Mouse (Mus musculus): Measurements from ENCODE around the gene Btbd9.

DNA sequence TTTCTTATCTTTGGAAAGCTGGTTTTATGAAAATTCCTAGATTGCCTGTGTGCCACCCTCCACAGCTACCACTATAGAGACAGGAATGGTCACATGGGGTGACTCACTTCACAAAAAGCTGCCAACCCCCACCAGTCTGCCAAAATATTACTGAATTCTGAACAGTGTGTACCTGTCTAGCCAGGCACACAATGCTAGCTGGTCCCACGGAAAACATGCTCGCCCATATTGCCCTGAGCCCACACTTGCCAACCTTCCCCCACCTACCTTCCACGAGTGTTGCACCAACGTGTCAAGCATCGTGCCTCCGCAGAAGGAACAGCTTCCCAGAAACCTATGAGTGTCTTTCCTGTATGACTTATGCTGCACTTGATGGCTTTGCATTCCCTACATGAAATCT is 4.9 kb upstream of the Btbd9 start:
- TF ChIP-seq CTCF (IDR thresholded peaks at IDR 0.05; ENCODE audit: low read depth) = no peak
- no peak for TF ChIP-seq EP300 (IDR thresholded peaks at IDR 0.05; ENCODE audit: low read depth)

All from heart, postnatal 0 days (tissue).